Mouse (Mus musculus) erythroblast, embryonic 14.5 days (primary cell): ENCODE measurements at regions not wholly inside any gene's neighbourhood (a gene's known extent, or its start where the extent isn't known, plus 50 kb on each side); places are given as distances from the start of the nearest gene placed in this dataset.

Experiments
- GATA1 ChIP-seq: IDR thresholded peaks from 2 replicates; pipeline ENCODE4 v1.6.1; 2012; ENCODE audit warnings: low read length, inconsistent platforms, mixed read lengths
- TAL1 ChIP-seq: IDR thresholded peaks from 3 replicates; pipeline ENCODE4 v1.6.1; 2012; ENCODE audit warnings: low read length, inconsistent platforms, mixed read lengths

DNA sequence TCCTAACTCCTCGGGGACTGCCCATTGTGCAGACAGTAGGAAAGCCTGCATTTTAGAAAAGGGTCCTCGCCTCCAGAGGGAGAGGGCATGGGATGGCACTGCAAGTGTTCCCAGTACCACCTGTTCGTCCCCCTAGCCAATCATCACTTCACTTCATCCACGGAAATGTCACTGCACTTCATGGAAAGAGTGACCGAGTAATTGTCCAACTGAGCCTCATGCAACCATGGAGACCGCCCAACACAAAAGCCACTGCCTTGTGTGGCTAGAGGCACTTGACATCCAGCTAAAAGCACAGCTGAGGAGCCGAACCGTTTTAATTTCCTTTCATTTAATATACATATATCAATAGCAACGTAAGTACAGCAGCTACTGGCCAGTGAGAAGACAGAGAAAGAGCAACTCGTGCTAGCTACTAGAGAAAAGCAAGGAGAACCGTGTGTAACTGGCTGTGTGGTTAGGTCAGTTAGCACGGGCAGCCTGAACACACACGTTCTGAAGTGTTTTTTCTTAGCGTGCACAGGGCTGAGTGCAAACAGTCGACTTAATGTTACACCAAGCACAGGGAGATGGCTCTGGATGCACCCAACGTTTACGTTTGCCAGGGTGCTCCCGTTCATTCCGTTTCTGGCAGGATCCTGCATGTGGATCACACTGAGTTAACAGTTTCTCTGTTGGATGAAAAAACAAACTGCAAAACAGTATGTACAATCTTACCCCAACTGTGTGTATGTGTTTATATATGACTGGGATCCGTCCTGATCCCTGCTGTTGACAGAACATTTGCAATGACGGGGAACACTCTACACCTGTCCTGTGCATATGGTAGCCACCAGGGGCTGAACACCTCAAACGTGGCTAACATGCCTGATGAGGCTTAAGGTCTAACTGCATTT is 202.8 kb upstream of the Klf14 start:
- TF ChIP-seq GATA1 (no peak), TAL1 (no peak)
